Mouse (Mus musculus) thymus, adult 2 months (tissue): ENCODE measurements around the gene Sephs1. TPM values are rescaled to one million over a fixed set of nuclear protein-coding genes. Genes with fewer than 3 reads are reported as not detected.
"Not testable (repeated sequence)": the region's sequence is repeated elsewhere in the genome, so short reads cannot be mapped to it uniquely, and the experiment has no call there.

Experiments
- DNase-seq: peaks from one replicate; pipeline ENCODE4 v3.0.0; 2021
- H3K27ac ChIP-seq: fragments of 200-500 bp; 2 replicates; pipeline ENCODE4 v1.5.1; 2012; ENCODE audit warnings: low read length, control low read depth; ENCODE audit not compliant: control insufficient read depth, insufficient read depth
- H3K27me3 ChIP-seq: fragments of 200-500 bp; 2 replicates; pipeline ENCODE4 v1.6.1; 2012; ENCODE audit warnings: mild to moderate bottlenecking, low read length, moderate library complexity, mixed read lengths; ENCODE audit not compliant: control insufficient read depth, insufficient read depth
- H3K36me3 ChIP-seq: fragments of 200-500 bp; 2 replicates; pipeline ENCODE4 v1.6.1; 2012; ENCODE audit warnings: mild to moderate bottlenecking, low read length, moderate library complexity; ENCODE audit not compliant: control insufficient read depth, insufficient read depth
- H3K4me1 ChIP-seq: fragments of 200-500 bp; replicated peaks from 2 replicates; pipeline ENCODE4 v1.6.1; 2012; ENCODE audit warnings: low read length; ENCODE audit not compliant: control insufficient read depth, insufficient read depth
- H3K4me3 ChIP-seq: fragments of 200-500 bp; 2 replicates; pipeline ENCODE4 v1.5.1; 2012; ENCODE audit warnings: mild to moderate bottlenecking, low read length, control low read depth, moderate library complexity; ENCODE audit not compliant: control insufficient read depth, insufficient read depth
- CTCF ChIP-seq: fragments of 200-500 bp; IDR thresholded peaks from 2 replicates; pipeline ENCODE4 v1.5.1; 2012; ENCODE audit warnings: mild to moderate bottlenecking, control low read depth, low read length, moderate library complexity, borderline replicate concordance; ENCODE audit not compliant: control insufficient read depth, poor library complexity, insufficient read depth; ENCODE audit errors: extremely low read depth
- POLR2A ChIP-seq: fragments of 200-500 bp; IDR thresholded peaks from 2 replicates; pipeline ENCODE4 v1.6.1; 2012; ENCODE audit warnings: mild to moderate bottlenecking, low read length, control low read depth, moderate library complexity; ENCODE audit not compliant: control insufficient read depth, poor library complexity, insufficient read depth; ENCODE audit errors: extremely low read depth
- WGBS: fragments of 180-500 bp; shearing (Covaris S2); methylation state at CpG from one replicate; pipeline ENCODE4 v1.1.7; 2018; 5-methylcytosine and 5-hydroxymethylcytosine counted together
- polyA plus RNA-seq: library from polyadenylated mRNA; depleted of rRNA; stranded (reverse); fragments of >200 nt; gene quantifications from 2 replicates; pipeline ENCODE4 v1.2.3, GENCODE M21; 2012

Gene Sephs1
- polyA plus RNA-seq, 1 experiment = 34.4 TPM

GRCm38 (mm10) chr2:4927391-4927790 is 46.0 kb downstream of the Sephs1 start:
- no peaks in the 10 kb centered on the region for H3K4me1 ChIP-seq
- DNase-seq = no peak
- WGBS = 99% methylated on average over 3 of the region's 3 CpGs
- H3K27ac ChIP-seq = no peak overlapping the region
- no peaks in the 10 kb centered on the region for H3K36me3 ChIP-seq
- TF ChIP-seq CTCF (no peak), POLR2A (no peak)
- H3K27me3 ChIP-seq = no peaks in the 10 kb centered on the region
- no peak overlapping the region for H3K4me3 ChIP-seq

GRCm38 (mm10) chr2:4929230-4929629 is 47.9 kb downstream of the Sephs1 start:
- no peak overlapping the region for H3K27ac ChIP-seq
- no peak for DNase-seq
- no peaks in the 10 kb centered on the region for H3K4me1 ChIP-seq
- WGBS = 84% methylated on average over 2 of the region's 2 CpGs
- TF ChIP-seq CTCF (no peak), POLR2A (no peak)
- no peaks in the 10 kb centered on the region for H3K36me3 ChIP-seq
- no peak overlapping the region for H3K4me3 ChIP-seq
- no peaks in the 10 kb centered on the region for H3K27me3 ChIP-seq

GRCm38 (mm10) chr2:4934516-4934915 is 53.2 kb downstream of the Sephs1 start:
- 97% methylated on average over 9 of the region's 9 CpGs for WGBS
- Histone ChIP-seq H3K4me3 (no peak overlapping the region), H3K36me3 (no peaks in the 10 kb centered on the region; the same call in 1 of the 2 replicates), H3K4me1 (no peaks in the 10 kb centered on the region), H3K27ac (no peak overlapping the region), H3K27me3 (no peaks in the 10 kb centered on the region)
- no peak for TF ChIP-seq CTCF
- no peak for TF ChIP-seq POLR2A
- DNase-seq = no peak

- Histone ChIP-seq H3K4me1 (no peaks in the 10 kb centered on the region), H3K27ac (no peak overlapping the region), H3K36me3 (no peaks in the 10 kb centered on the region; the same call in 1 of the 2 replicates), H3K4me3 (no peak overlapping the region), H3K27me3 (no peaks in the 10 kb centered on the region)
- 98% methylated on average over 7 of the region's 7 CpGs for WGBS
- no peak for DNase-seq
- no peak for TF ChIP-seq CTCF
- TF ChIP-seq POLR2A = no peak
Measured at GRCm38 (mm10) chr2:4937931-4938330, 56.6 kb downstream of the Sephs1 start.

- WGBS = 97% methylated on average over 11 of the region's 11 CpGs
- Histone ChIP-seq H3K27me3 (no peaks in the 10 kb centered on the region), H3K27ac (no peak overlapping the region), H3K4me1 (no peaks in the 10 kb centered on the region), H3K4me3 (no peak overlapping the region), H3K36me3 (no peaks in the 10 kb centered on the region; the same call in 1 of the 2 replicates)
- TF ChIP-seq CTCF (no peak), POLR2A (no peak)
- DNase-seq = no peak
Measured at GRCm38 (mm10) chr2:4940861-4941260, 59.5 kb downstream of the Sephs1 start.

GRCm38 (mm10) chr2:4949691-4950090 is 68.3 kb downstream of the Sephs1 start:
- not testable (repeated sequence) for H3K4me1 ChIP-seq, H3K27me3 ChIP-seq, H3K27ac ChIP-seq, DNase-seq, H3K4me3 ChIP-seq, H3K36me3 ChIP-seq
- 88% methylated on average over 7 of the region's 8 CpGs for WGBS

GRCm38 (mm10) chr2:4950986-4951385 is 69.6 kb downstream of the Sephs1 start:
- no peak for DNase-seq
- no peak for TF ChIP-seq CTCF
- no peak for TF ChIP-seq POLR2A
- no peaks in the 10 kb centered on the region for H3K4me1 ChIP-seq
- no peaks in the 10 kb centered on the region for H3K36me3 ChIP-seq
- no peak overlapping the region for H3K4me3 ChIP-seq
- H3K27me3 ChIP-seq = no peaks in the 10 kb centered on the region
- H3K27ac ChIP-seq = no peak overlapping the region
- 99% methylated on average over 2 of the region's 2 CpGs for WGBS
